Mouse (Mus musculus) hematopoietic stem cell, adult 5-6 weeks (primary cell): ENCODE results near the gene Cphx1. TPM values are rescaled to one million over a fixed set of nuclear protein-coding genes. Genes with fewer than 3 reads are reported as not detected.
A peak's percentile ranks its signal among the peaks of the same experiment; 100 is the strongest.
"Not testable (repeated sequence)": the region's sequence is repeated elsewhere in the genome, so short reads cannot be mapped to it uniquely, and the experiment has no call there.

Source experiments
- ATAC-seq, 2 experiments: fragments of 125-278 bp in 1 of 2; replicated peaks in 1 of 2; 2 replicates each; pipeline ENCODE4 v1.8.0; 2016 to 2017; ENCODE audit warnings: inconsistent platforms in 2 of 2, mild to moderate bottlenecking in 2 of 2, moderate number of reproducible peaks in 2 of 2, low read depth in 1 of 2, moderate TSS enrichment in 1 of 2; ENCODE audit not compliant: low FRiP score in 2 of 2, poor library complexity in 2 of 2, severe bottlenecking in 2 of 2, insufficient read depth in 1 of 2, low TSS enrichment in 1 of 2
- total RNA-seq: library from RNA; stranded (forward); fragments of 172-1452, 232-1000 nt; gene quantifications from 2 replicates; pipeline ENCODE4 v1.2.3, GENCODE M21; 2017

Cphx1 gene
- not detected in 2 replicates for total RNA-seq

DNA sequence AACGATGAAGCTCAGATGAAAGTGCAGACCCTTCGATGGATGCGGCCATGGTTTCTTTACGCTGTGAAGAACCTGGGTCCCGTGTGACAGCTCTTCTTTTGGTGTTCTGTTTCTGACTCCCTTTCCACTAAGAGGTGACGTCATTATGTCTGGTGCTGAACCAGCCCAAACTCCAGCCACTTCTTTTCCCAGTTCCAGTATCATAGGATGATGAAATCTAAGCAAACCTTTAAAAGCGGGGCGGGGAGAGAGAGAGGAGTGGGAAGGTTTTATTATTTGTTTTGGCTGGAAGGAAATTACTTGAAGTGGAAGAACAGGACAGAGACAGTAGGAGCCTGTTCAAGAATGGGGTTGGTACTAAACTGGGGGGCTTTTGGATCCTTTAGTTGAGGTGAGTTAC is at the start of gene Cphx1:
Gene Cphx1 (plus strand): TSS at position 301 of the 400 bp plus-strand sequence.
- not testable (repeated sequence) for ATAC-seq

- ATAC-seq, result not testable (repeated sequence)
Observed at GRCm38 (mm10) chr14:25894566-25894965, 43.5 kb upstream of the Cphx1 start.

DNA sequence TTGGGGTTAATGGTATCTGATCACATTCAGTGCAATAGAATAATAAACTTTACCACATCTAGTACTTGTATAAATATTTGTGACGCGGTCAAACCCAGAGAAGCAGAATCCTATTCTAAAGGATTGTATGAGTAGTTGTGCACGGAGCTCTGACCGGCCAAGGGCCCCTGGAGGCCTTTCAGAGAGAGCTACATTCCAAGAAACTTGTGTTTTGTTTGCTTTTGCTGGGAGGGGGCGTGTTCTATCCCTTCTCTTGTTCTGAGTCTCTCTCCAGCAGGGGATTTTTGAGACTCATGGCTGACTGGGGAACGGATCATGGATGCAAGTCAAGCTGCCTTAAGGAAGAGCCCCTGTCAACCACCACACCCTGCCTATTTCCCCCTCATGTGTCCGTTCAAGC is 42.4 kb upstream of the Cphx1 start:
- ATAC-seq, result not testable (repeated sequence)

DNA sequence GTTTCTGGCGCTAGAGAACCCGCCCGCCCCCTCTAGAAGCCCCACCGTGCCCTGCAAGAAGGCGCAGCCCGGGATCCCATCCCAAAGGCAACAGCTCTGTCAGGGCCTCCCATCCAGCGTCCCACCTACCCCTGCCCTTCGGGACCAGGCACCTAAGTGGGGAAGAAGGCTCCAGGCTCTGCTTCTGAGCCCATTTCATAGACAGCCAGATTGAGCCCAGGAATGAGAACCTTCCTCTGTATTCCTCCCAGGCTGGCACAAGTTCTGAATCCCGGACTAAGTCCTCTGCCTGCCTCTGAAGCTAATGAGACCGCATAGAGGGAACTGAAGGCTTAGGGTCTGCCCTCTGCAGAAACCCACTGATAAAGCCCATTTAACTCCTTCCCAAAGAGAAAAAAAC is 35.1 kb upstream of the Cphx1 start, which contains the start of gene Plac9a:
Gene Plac9a (minus strand): TSS at position 101 of the 400 bp plus-strand sequence.
- not testable (repeated sequence) for ATAC-seq

DNA sequence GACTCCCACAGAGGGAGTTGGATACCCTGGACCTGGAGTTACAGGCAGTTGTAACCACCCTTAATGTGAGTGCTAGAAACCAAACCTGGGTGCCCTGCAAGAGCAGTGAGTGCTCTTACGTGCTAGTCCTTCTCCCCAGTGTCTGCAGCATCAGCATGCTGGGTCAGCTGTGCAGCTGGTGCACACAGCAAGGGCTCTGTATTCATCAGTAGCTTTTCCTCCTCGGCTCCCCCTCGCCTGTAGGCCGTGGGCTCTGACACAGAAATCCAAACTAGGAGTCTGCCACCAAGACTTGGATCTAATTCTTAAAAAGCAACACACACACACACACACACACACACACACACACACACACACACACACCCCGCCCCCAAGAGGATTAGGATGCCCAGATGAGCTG is 32.9 kb upstream of the Cphx1 start:
- ATAC-seq, result not testable (repeated sequence)

DNA sequence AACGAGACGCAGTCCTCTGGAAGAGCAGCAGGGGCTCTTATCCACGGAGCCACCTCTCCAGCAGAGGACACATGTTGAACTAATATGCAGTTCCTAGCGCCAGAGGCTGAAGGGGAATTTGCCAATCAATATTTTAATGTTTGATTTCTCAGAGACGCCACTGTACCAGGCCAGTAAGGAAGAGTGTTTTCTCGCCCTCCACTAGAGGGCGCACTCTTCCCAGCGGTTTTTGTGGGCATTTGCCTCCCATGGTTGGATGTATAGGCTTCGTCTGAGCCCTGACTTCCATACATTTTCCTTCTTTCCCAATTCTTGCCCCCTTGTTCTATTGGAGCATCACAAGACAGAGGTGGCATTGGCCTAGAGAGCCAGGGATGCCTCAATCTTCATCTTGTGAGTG is 30.8 kb upstream of the Cphx1 start:
- ATAC-seq, result peak; percentile 71 to 75; a peak in 3 of 4 replicates

- not testable (repeated sequence) for ATAC-seq
Observed at GRCm38 (mm10) chr14:25908976-25909375, 29.1 kb upstream of the Cphx1 start.

GRCm38 (mm10) chr14:25918427-25919170 is 19.5 kb upstream of the Cphx1 start:
- ATAC-seq, result not testable (repeated sequence)

- ATAC-seq, result peak; percentile 73 to 79
Observed at GRCm38 (mm10) chr14:25926814-25927561, 11.1 kb upstream of the Cphx1 start.

DNA sequence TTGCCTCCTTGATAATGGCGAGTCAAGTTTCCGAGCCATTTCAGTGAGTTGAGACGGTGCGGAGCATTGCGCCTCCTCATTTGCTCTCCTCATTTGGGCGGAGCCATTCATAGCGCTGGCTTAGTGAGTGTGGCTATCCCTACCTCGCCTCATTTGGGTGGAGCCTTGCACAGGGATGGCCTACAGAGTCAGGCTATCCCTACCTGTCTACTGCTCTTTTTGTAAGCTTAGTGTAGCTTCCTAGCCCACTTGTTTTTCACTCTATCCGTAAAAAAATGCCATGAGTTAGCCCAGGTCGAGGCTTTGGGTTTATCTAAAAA is 10.6 kb upstream of the Cphx1 start, which contains the start of gene Tmem254a:
Gene Tmem254a (minus strand): TSS at position 111 of the 320 bp plus-strand sequence.
- peak; percentile 84 to 89 for ATAC-seq

DNA sequence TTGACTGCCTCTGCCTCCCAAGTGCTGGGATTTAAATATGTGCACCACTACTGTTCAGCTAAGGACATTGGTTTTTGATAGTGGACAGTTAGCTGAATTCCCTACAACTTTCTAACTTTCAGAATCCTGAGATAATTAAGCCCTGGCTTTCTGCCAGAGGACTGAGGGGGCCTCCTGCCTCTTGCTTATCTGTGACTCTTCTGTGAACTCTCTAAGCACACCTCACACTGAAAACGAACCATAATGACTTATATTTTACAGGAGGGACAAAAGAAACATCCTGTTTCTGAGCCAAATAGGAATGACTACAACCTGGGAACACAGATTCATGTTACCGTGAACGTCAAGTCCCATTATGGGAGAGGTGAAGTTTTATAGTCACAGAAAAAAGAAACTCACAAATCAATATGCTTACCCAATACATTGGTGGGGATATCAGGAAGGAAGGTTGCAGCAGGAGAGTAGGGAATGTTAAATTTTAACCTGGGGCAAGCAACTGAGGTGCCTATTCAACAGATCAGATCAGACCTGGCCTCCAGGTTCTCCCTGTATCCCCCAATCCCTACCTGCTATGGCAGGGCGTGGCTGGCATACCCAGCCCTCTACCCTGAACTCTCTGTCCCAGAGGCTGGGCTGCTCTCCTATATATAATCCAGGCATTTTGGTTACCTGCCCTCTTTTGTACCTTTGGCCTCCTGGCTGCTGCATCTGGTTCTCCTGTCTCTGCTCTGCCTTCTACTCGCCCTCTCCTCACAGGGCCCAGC is 1.1 kb upstream of the Cphx1 start:
- not testable (repeated sequence) for ATAC-seq

DNA sequence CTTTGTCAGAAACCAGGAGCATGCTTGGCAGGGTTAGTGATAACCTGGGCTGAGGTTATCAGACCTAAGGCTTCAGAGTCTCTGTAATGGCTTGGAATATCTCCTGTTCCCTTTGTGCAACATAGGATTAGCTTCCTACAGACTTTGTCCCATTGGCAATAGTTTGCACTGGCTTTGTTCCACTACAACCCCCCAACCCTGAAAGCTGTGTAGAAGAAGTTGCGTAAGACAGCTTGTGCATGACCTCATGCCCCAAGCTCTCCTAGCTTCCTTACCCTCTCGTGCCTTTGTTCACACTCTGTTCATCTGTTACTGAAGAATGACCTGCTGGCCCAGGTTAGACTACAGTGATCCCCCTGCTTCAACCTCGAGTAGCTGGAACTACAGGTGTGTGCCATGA is 19.8 kb downstream of the Cphx1 start:
- not testable (repeated sequence) for ATAC-seq

DNA sequence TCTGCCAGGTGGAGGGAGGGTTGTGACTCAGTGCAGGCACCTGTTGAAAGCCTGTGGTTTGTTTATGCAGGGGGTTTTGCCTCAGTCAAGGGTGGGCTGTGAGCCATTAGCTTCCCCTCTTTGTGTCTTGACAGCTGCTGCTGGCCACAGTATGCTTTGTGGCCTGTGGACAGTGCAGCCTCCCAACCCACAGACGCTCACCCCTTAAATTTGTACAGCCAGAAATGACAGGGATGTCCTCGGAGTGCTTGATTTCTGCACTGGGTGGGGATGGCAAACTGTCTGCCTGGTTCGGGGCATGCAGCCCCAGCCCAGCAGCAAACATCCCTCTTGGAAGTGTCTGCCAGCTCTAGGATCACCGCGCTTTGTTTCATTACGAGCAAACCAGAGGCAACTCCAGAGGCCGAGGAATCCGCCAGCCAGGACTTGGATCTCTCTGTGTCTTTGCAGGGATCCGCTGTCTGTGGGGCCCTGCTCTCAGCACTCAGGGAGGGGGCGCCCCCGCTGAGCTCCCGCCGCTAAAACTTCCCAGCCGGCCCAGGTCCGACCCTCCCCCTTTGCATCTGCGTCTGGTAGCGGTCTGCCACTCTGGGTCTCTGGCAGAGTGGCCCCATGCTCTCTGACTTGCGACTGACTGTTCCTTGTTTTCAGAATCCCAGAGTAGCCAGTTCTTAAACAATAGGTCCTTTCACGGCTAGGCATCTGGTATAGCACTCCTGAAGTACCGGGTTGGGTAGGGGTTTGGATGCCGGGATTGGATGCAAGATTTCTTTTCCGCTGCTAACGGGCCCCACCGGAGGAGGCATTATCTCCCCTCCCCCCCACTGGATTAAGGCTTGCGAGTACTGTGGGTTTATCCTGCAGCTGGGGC is 40.5 kb downstream of the Cphx1 start, which contains the start of gene Duxbl1:
Gene Duxbl1 (plus strand): TSS at position 207 of the 871 bp plus-strand sequence.
- peak; percentile 46 to 47; a peak in 3 of 4 replicates for ATAC-seq

- not testable (repeated sequence) for ATAC-seq
Observed at GRCm38 (mm10) chr14:25979242-25979941, 41.3 kb downstream of the Cphx1 start.

DNA sequence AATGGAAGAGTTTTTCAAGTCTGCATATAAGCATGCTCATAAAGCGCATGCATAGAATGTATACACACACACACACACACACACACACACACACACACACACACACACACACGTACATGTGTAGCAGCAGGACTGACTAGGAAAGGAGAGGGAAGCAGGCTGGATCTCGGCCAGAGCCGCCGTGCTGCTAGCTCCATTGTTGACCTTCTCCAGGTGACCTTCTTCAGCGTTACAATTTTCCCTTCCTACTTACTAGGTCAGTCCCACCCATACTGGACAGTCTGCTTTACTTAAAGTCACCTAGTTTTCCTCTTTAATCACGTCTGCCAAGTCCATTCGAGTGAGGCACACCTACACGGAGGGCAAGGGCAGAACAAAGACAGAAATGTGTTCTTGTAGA is 43.8 kb downstream of the Cphx1 start:
- not testable (repeated sequence) for ATAC-seq
